Mouse (Mus musculus) granulocyte monocyte progenitor cell, adult 5-6 weeks (primary cell): ENCODE measurements around the gene Prok1. TPM values are rescaled to one million over a fixed set of nuclear protein-coding genes. Genes with fewer than 3 reads are reported as not detected.

Experiments
- ATAC-seq: replicated peaks from 2 replicates; pipeline ENCODE4 v1.8.0; 2016; ENCODE audit warnings: mild to moderate bottlenecking, moderate TSS enrichment, inconsistent platforms; ENCODE audit not compliant: poor library complexity, severe bottlenecking
- total RNA-seq, 2 experiments: library from RNA; stranded (forward) in 1 of 2; stranded (reverse) in 1 of 2; fragments of 200-712, 200-1000 nt in 1 of 2; fragments of >200 nt in 1 of 2; fragmentation: Nextera tagmentation in 1 of 2; gene quantifications; 2 replicates each; pipeline ENCODE4 v1.2.3; 2014 to 2017

Prok1 gene
- not detected in 2 replicates for total RNA-seq (2014; fragmentation: Nextera tagmentation)
- total RNA-seq (2017) = not detected in 2 replicates

DNA sequence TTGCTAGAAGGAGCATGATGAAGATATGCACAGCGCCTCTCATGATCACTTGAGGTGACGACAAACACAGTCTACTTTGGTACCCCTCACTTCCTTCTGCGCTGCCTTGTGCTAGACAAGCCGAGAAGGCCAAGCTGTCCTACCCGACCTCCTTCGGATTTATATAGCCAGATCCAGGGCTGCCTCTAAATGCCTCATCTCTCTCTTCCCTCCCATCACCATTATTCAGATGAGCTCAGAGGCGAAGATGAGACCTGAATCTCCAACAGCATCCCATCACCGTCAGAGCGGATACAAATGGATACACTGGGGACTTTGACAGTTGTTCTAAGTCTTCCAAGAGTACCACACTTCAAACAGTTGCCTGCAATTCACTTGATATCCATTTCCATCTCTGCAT is at the start of gene Prok1:
Prok1 (minus strand) TSS at position 101 of the 400 bp plus-strand sequence.
- ATAC-seq = no peak

GRCm38 (mm10) chr3:107287346-107287745 is 47.8 kb upstream of the Prok1 start:
- ATAC-seq = no peak

- no peak for ATAC-seq
These were observed 46.6 kb upstream of the Prok1 start for GRCm38 (mm10) chr3:107286123-107286522.

DNA sequence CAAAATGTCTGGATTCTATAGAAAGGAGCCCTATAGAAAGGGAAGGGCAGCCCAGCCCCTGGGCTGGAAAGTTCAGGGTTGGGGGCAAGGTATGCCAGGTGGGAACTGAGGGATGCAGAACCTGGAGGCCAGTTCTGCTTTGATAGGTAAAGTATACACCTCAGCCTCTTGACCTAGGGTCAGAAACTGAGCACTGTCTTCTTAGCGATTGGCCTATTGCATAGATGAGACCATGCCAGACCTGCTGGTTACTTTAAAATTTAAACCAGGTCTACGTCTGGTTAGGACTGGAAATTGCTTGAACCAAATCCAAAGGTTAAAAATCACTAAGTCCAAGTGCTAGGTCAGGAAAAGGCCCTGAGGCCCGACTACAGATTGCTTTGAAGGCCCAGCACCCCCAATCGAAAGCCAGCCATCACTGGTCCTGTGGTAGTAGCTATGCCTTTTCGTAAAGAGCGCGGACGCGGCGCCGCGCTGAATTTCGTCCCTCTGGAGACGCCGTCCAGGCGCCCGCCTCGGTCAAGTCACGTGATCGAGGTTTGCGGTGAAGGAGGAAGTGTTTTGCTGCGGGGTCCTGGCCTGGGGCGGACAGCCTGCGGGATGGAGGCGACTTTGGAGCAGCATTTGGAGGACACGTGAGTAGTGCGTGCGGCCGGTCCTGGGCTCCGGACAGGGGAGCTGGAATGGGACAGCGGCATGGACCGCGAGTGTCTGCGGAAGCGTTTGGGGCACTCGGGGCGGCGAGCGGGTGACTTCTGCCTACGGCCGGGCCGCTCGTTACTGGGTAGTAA is 39.2 kb upstream of the Prok1 start, which contains the start of gene Lamtor5:
Lamtor5 (plus strand) TSS at position 380 of the 791 bp plus-strand sequence.
- peak; percentile 93 for ATAC-seq

GRCm38 (mm10) chr3:107276626-107277025 is 37.1 kb upstream of the Prok1 start:
- no peak for ATAC-seq

DNA sequence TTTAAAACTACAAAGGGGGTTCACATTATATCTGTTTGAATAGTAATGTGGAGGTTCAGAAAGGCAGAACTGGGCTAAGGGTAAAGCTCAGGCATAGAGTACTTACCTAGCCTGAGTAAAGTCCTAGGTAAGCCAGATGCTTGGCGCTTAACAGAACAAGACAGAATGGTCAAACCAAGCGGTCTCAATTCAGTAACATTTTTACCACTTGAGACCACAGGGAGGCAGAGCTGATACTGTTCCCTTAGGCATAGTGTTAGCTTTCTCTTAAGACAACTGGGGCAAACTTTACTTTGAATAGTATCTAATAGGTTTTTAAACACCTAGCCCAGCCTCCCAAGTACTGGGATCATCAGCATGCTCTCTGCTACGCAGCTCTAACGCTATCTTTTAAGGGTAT is 36.5 kb upstream of the Prok1 start:
- no peak for ATAC-seq

DNA sequence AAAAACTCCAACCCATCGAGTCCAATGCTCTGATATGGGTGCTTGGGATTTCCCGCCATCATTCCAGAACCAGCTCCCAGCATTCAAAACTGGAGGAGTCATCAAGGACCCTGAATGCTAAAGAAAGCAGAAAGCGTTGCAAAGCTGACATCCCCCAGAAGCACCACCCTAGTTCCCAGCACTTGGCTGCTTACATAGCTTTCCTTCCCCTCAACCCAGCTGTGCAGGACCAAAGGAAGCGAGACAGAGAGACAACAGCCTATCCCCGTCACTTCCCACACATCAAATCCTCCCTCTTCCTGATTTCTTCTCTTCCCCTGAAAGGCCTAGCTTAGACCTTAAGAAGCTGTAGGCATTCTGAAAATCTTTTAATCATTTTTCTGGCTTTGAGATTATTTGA is 35.8 kb upstream of the Prok1 start:
- ATAC-seq = no peak

DNA sequence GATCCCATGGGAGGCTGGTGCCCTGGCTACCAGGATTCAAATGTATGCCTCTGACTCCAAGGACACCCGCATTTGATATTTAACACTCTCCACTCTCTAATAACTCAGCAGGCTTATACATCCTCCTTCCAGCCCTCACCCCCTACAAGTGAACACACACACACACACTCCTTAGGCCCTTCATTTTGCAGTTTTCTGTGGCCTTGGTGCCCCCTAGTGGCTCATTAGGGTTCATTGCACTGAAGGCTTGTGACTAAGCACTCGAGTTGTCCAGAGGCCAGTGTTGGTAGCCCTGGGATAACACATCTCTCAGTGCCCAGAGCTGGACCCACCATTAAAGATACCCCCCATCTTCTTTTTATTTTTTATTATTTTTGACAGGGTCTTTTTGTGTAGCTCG is 34.3 kb upstream of the Prok1 start:
- peak; percentile 87 for ATAC-seq

- ATAC-seq = no peak
These were observed 32.9 kb upstream of the Prok1 start for GRCm38 (mm10) chr3:107272433-107272832.

DNA sequence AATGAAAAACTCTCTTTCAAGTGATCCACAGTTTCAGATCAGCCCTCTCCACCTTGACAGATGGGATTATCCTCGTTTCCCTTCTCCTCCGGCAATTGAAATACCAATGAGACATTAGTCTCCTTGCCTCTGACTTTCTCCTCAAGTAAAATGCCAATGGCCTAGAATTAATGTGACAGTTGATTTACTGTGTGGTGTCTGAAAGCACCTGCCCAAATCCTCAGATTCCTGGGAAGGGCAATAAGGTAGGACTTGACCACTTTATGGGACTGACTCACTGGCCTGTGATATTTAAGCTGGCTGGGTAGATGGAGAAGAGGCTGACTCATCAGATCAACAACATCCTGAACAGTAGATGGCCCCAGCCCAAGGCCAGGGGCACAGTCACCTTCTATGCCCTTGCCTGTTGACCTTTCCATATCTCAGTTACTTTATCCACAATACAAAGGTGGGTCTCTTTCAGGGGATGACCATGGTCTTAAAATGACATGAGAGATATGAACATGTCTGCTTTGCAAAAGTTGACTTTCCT is 27.4 kb upstream of the Prok1 start:
- no peak for ATAC-seq

DNA sequence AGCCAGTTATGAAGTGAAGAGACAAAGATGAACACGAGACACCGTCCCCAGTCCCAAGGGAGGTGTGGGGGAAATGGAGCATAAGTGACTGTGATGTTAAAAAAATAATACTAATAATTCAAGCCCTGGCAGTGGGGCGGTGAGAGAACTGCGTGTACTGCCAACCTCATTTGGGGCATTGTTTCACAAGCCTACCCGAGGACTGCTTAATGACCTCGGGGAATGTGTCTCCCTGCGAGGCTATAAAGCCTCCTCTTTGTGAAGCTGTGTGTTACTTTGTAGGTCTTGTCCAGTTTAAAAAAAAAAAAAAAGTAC is 22.3 kb upstream of the Prok1 start:
- ATAC-seq = no peak

DNA sequence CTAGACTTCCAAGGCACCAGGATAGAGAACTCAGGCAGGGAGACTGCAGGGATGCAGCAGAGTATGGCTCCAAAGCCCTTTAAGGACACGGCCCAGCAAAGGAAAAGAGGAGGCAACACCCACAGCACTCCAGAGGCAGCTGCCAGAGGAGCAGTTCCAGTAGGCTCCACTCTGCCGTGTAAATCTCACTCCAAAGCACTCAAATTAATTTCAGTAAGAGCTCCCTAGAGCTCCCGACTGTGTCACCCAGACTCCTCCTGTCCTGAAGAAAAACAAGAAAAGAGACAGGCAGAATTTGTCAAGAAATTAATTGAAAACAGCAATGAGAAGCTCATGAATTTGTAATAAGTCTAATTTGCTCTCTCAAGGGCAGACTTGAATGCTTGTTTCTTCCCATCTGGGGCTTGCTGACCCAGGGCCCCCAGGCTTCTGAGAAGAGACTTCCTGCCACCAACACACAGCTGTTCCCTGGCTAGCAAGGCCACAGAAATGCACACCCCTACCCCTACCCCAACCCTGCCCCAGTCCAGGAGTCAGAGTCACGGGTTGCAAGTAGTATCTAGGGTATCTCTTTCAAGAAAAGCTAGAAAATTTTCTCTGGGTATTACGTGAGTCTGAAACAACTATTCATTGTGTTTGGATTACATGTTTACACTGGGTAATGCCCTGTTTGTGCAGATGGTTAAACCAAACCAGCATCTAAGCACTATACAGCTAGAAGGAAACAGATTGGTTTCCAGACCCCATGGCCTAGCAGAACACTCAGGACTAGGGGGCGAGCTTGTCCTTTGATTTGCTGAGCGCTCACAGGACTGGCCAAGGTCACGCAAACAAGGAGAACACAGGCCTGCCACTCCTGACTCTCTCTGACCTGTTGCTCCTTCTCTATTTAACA is 21.7 kb upstream of the Prok1 start:
- ATAC-seq = no peak

DNA sequence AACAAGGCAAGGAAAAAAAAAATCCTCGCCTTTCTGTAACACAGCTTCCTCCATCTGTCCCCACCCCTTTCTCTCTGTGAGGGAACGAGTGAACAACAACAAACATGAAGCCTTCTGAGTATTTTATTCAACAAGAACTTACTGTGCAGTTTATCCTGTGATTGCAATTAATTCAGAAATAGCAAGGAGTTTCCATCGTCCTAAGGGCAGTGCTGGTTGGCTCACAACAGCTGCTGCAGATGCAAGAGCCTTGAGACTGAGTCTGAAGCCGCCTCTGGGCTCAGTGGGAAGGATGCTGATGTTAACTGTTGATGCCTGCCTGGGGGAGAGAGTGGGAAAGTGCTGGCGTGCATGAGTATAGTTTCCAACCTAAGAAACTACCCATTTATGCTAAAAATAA is 18.4 kb upstream of the Prok1 start:
- ATAC-seq = no peak

- no peak for ATAC-seq
These were observed 17.2 kb upstream of the Prok1 start for GRCm38 (mm10) chr3:107256724-107257123.

DNA sequence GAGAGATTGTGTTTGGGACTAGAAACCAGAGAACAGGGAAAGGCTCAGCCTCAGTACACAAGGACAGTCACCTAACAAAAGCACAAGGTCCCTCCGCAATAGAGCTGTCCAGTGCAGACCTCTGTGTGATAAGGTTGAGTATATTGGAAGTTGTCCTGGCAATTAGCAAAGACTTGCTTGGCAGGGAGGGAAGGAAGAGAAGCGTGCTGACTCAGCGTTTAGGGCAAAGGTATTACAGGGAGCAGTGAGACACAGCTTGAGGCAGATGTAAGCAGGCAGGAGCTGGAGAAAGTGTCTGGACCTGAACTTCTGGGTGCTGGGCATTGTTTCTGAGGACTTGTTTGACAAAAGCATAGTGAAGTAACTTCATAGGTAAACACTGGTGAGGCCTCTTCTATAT is 16.5 kb upstream of the Prok1 start:
- no peak for ATAC-seq

DNA sequence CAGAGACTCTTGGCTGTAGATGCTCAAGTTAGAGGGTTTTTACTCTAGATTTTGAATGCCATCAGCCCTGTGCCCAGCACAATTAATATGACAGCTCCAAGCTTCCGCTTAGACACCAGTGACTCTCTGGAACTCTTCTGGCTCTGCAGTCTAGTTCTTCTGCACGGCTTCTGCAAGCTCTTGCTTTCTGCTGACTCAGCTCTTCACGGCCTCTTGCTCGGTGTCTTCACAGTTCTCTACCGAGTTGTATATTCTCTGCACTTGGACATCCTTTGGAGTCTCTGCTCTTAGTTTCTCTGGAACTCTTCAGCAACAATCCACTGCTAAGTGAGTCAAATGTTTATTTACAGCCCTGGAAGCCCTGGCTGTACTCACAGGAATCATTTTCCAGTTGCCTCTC is 14.4 kb upstream of the Prok1 start:
- no peak for ATAC-seq

GRCm38 (mm10) chr3:107252035-107252434 is 12.5 kb upstream of the Prok1 start:
- peak; percentile 88 for ATAC-seq

DNA sequence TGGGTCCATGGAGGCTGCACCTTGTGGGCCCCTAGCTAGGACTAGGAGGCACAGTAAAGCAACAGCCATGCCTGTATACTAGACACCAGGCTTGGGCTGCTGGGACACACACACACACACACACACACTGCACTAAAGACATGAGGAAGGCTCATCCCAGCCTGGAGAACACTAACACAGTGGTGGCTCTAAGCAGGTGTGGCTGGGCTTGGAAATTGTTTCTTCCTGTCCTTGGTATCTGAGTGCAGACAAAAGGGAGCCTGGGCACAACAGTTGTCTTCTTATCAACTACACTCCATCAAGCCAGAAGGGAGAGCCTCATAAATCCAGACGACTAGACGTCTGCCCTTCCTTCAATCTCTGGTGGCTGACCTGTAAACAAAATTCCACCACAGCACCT is 10.8 kb upstream of the Prok1 start:
- no peak for ATAC-seq

DNA sequence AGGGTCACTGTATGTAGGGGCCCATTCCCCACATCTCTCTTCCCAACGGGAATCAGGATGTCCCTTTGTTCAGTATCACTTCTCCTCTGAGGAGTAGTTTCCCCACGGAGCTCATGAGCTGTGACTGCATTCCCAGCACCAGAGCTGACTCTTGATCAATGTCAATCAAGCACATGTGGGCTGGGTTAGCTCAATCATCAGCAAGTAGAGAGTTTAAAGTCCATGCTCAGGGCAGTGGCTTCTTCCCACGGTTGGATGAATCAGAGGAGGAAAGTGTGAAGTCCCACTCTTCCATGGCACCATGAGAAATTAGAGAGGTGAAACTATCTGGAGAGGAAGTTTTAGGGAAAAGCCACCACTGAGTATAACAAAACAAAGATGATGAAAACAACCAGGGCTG is 9.5 kb upstream of the Prok1 start:
- no peak for ATAC-seq

- no peak for ATAC-seq
These were observed 7.4 kb upstream of the Prok1 start for GRCm38 (mm10) chr3:107246876-107247275.

GRCm38 (mm10) chr3:107241389-107242094 is 2.0 kb upstream of the Prok1 start:
- ATAC-seq = peak; percentile 59
